Mouse (Mus musculus): ENCODE measurements around the gene Spred3. TPM values are rescaled to one million over a fixed set of nuclear protein-coding genes. Genes with fewer than 3 reads are reported as not detected.
A peak's percentile ranks its signal among the peaks of the same experiment; 100 is the strongest.

Gene Spred3
- polyA plus RNA-seq, 1 experiment from 2014 or later: 11.7 TPM

GRCm38 (mm10) chr7:29119526-29119925 is 50.7 kb downstream of the Spred3 start:
- no peak for ATAC-seq (ENCODE audit: low FRiP score)
- Histone ChIP-seq H3K36me3 (no peaks in the 10 kb centered on the region), H3K4me3 (replicated peaks) (no peak overlapping the region), H3K9me3 (replicated peaks) (no peaks in the 10 kb centered on the region), H3K27ac (replicated peaks) (no peak overlapping the region), H3K4me2 (no peak overlapping the region), H3K27me3 (replicated peaks) (0 out of 2 replicates have a peak, but pooled peaks cover 4% of the 10 kb centered on the region), H3K4me1 (peaks cover 2% of the 10 kb centered on the region; the same call in 1 of the 2 replicates), H3K9ac (replicated peaks) (no peak overlapping the region)
- 92% methylated on average over 1 of the region's 1 CpGs for WGBS

DNA sequence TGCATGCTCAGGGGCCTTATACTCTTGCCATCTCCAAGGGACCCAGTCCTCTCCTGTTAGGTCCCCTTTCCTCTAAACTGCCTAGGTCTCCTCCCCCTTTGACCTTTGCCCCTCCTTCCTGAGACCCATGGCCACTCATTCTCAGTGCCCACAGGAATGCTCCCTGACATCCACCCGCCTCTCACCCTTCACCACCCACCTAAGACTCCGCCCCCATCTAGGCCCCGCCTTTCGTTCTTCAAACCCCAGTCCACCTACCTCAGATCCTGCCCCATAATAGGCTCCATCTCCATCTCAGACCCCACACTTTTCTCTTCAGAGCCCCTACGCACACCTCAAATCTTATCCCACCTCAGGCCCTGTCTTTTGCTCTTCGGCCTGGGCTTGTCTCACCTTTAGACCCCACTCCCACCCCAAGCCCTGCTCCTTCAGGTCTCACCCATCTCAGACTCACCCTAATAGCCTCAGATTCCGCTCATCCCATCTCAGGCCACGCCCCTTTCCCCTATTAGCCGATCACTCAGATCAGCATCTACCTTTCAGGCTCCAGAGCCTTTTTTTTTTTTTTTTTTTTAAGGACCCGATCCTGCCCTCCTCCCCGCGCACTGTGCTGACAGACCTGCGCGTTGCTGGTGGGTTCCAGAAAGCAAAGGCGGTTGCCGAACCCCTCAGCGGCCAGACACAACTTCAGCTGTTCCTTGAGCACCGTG is 51.9 kb downstream of the Spred3 start:
- ATAC-seq (ENCODE audit: low FRiP score): no peak
- 17% methylated on average over 18 of the region's 18 CpGs for WGBS
- H3K27ac ChIP-seq (replicated peaks): no peak overlapping the region
- no peaks in the 10 kb centered on the region for H3K36me3 ChIP-seq
- peak overlapping the region; percentile 11; the same call in 1 of the 2 replicates for H3K4me2 ChIP-seq
- no peaks in the 10 kb centered on the region for H3K9me3 ChIP-seq (replicated peaks)
- H3K9ac ChIP-seq (replicated peaks): no peak overlapping the region
- H3K4me1 ChIP-seq: no peaks in the 10 kb centered on the region
- no peaks in the 10 kb centered on the region for H3K27me3 ChIP-seq (replicated peaks)
- H3K4me3 ChIP-seq (replicated peaks): no peak overlapping the region

DNA sequence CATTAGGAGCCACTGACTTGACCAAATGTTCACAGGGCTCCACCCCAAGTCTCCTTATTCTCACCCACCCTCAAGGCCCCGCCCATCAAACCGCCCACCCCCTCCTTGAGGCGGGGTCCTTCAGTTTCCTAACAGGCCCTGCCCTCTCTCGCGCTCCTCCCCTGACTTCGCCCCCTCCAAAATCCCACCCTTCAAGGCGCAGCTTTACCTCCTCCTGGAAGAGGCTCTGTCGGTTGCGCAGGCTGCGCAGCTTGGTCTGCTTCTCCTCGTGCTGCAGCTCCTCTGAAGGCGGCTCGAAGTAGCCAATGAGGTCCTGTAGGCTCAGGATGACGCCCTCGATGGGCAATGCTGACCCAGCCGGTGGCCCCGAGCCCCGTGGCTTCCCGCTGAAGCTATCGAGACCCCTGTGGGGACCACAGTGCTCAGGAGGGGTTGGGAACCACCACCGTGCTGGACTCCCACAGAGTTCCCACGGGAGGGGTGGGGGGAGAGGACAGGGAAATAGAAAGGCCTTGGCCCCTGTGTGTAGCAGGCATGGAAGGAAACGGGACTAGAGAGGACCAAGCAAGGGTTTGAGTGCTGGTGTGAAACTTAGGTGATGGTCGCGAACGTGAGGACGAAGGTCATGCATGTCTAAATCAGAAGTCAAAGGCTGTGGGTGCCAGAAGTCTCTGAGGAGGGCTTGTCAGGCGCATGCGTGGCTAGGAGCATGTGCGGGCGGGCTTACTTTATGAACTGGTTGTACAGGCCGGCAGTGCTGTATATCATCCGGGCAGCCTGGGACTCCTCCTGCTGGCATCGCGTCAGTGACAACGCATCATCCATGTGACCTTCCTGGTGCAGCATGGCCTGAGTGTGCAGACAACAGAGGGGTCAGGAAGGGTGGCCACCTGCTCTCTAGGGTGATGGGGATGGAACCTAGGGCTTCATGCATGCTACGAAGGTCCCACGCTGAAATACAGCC is 60.9 kb downstream of the Spred3 start:
- peak overlapping the region; percentile 54 for H3K4me2 ChIP-seq
- H3K4me3 ChIP-seq (replicated peaks): peak overlapping the region; percentile 24
- ATAC-seq (ENCODE audit: low FRiP score): 0 out of 2 replicates have a peak, but pooled peaks have one; percentile 38
- no peaks in the 10 kb centered on the region for H3K9me3 ChIP-seq (replicated peaks)
- H3K9ac ChIP-seq (replicated peaks): 0 out of 2 replicates have a peak overlapping the region, but pooled peaks have one; percentile 11
- no peaks in the 10 kb centered on the region; the same call in 1 of the 2 replicates for H3K27me3 ChIP-seq (replicated peaks)
- no peaks in the 10 kb centered on the region for H3K36me3 ChIP-seq
- no peak overlapping the region for H3K27ac ChIP-seq (replicated peaks)
- WGBS: 26% methylated on average over 38 of the region's 38 CpGs
- peaks cover 8% of the 10 kb centered on the region for H3K4me1 ChIP-seq

Other genes with a start within 250 kb of the Spred3 start
- 141 and 177 TPM in 2 replicates for gene Actn4, start 208.1 kb downstream of the Spred3 start, polyA plus RNA-seq (2015; fragmentation: Nextera tagmentation; extraction: Ambion mirVana)
- gene Eif3k, start 188.5 kb downstream of the Spred3 start, polyA plus RNA-seq (2015; fragmentation: Nextera tagmentation; extraction: Ambion mirVana): 306 and 324 TPM in 2 replicates
- gene Map4k1, start 188.4 kb downstream of the Spred3 start, polyA plus RNA-seq (2015; fragmentation: Nextera tagmentation; extraction: Ambion mirVana): 10.3 and 19.2 TPM in 2 replicates
- 8.7 and 13.4 TPM in 2 replicates for gene Ryr1, start 45.2 kb downstream of the Spred3 start, polyA plus RNA-seq (2015; fragmentation: Nextera tagmentation; extraction: Ambion mirVana)
- gene Rasgrp4, start 35.6 kb downstream of the Spred3 start, polyA plus RNA-seq (2015; fragmentation: Nextera tagmentation; extraction: Ambion mirVana): 0.79 and 0.80 TPM in 2 replicates
- 51.2 and 53.1 TPM in 2 replicates for gene Fam98c, start 14.2 kb downstream of the Spred3 start, polyA plus RNA-seq (2015; fragmentation: Nextera tagmentation; extraction: Ambion mirVana)
- 0.46 and 1.0 TPM in 2 replicates for gene Ggn, start 201 bp downstream of the Spred3 start, polyA plus RNA-seq (2015; fragmentation: Nextera tagmentation; extraction: Ambion mirVana)
- gene Psmd8, start 10.3 kb upstream of the Spred3 start, polyA plus RNA-seq (2015; fragmentation: Nextera tagmentation; extraction: Ambion mirVana): 266 and 278 TPM in 2 replicates
- gene Catsperg1, start 43.6 kb upstream of the Spred3 start, polyA plus RNA-seq (2015; fragmentation: Nextera tagmentation; extraction: Ambion mirVana): 1.9 and 4.4 TPM in 2 replicates
- gene Kcnk6, start 62.1 kb upstream of the Spred3 start, polyA plus RNA-seq (2015; fragmentation: Nextera tagmentation; extraction: Ambion mirVana): 0.54 and 1.4 TPM in 2 replicates
- gene Yif1b, start 67.9 kb upstream of the Spred3 start, polyA plus RNA-seq (2015; fragmentation: Nextera tagmentation; extraction: Ambion mirVana): 112 and 113 TPM in 2 replicates
- gene 2200002D01Rik, start 78.1 kb upstream of the Spred3 start, polyA plus RNA-seq (2015; fragmentation: Nextera tagmentation; extraction: Ambion mirVana): 1.4 and 12.8 TPM in 2 replicates
- 62.7 and 140 TPM in 2 replicates for gene Spint2, start 111.5 kb upstream of the Spred3 start, polyA plus RNA-seq (2015; fragmentation: Nextera tagmentation; extraction: Ambion mirVana)
- 2.8 and 13.3 TPM in 2 replicates for gene Ppp1r14a, start 118.9 kb upstream of the Spred3 start, polyA plus RNA-seq (2015; fragmentation: Nextera tagmentation; extraction: Ambion mirVana)
- 148 and 198 TPM in 2 replicates for gene Dpf1, start 133.5 kb upstream of the Spred3 start, polyA plus RNA-seq (2015; fragmentation: Nextera tagmentation; extraction: Ambion mirVana)